Mouse (Mus musculus) T-cell, adult 66 days (primary cell): ENCODE results near the gene Mchr1. TPM values are rescaled to one million over a fixed set of nuclear protein-coding genes. Genes with fewer than 3 reads are reported as not detected.

Experiments used
- total RNA-seq, 2 experiments: library from RNA; stranded (reverse); gene quantifications; 3 replicates in 1 of 2; 4 replicates in 1 of 2; pipeline ENCODE4 v1.2.4; 2023

The Mchr1 gene
- total RNA-seq = not detected

GRCm38 (mm10) chr15:81235086-81235920, at the start of gene Mchr1:
Mchr1 (plus strand) TSS chr15:81235499.

DNA sequence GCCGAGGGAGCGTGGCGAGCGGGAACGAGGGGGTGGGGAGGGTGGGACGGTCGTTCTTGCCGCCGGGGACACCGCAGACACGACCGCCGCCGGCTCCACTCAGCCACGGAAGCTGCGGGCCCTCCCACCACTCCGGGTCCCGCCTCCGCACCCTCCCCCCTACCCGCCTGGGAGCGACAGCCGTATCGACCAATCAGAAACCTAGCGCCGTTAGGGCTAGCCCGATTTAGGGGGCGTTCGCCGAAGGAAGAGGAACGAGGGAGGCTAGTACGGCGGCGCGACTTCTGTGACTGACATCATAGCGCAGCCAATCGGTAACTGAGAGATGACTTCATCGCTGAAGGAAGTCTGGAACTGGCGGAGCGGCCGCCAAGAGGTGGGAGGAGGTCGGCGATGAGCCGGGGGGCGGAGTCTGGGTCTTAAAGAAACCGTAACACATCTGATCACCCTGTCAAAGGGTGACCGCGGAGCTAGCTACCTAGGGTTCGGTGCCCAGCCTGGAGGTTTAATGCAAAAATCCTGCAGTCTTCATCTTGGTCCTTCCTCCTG, 44.6 kb upstream of the Mchr1 start, which contains the start of gene Mrtfa:
Gene Mrtfa (minus strand): TSS at position 128 of the 549 bp plus-strand sequence.

Other genes starting within 250 kb of the Mchr1 start
- 100 to 1,000 TPM; 205 to 218 TPM for gene Mrtfa, start 44.7 kb upstream of the Mchr1 start, total RNA-seq
- gene Slc25a17, start 125.3 kb downstream of the Mchr1 start, total RNA-seq = 10 to 100 TPM; 35.5 to 40.9 TPM
- gene St13, start 164.6 kb downstream of the Mchr1 start, total RNA-seq = 100 to 1,000 TPM in 1 of 2 experiments, 10 to 100 TPM in 1; 96.8 to 110 TPM
- 10 to 100 TPM; 15.0 to 17.9 TPM for gene Xpnpep3, start 164.6 kb downstream of the Mchr1 start, total RNA-seq
- gene Dnajb7, start 172.8 kb downstream of the Mchr1 start, total RNA-seq = not detected
- gene Rbx1, start 230.8 kb downstream of the Mchr1 start, total RNA-seq = 10 to 100 TPM; 75.1 to 97.7 TPM